Mouse (Mus musculus) C2C12 (cell line): ENCODE data around the gene Mpzl2. TPM values are rescaled to one million over a fixed set of nuclear protein-coding genes. Genes with fewer than 3 reads are reported as not detected.

Experiments
- H3K27me3 ChIP-seq: one replicate; pipeline ENCODE4 v1.6.1; 2011; ENCODE audit not compliant: control insufficient read depth, insufficient read depth, insufficient read length
- H3K36me3 ChIP-seq: one replicate; pipeline ENCODE4 v1.6.1; 2011; ENCODE audit not compliant: control insufficient read depth, insufficient read depth
- H3K4me3 ChIP-seq: one replicate; pipeline ENCODE4 v1.5.1; 2011; ENCODE audit warnings: mild to moderate bottlenecking, control low read depth; ENCODE audit not compliant: poor library complexity, insufficient read depth, severe bottlenecking
- H3K79me2 ChIP-seq: one replicate; pipeline ENCODE4 v1.6.1; 2011; ENCODE audit not compliant: control insufficient read depth, insufficient read depth
- H3K79me3 ChIP-seq: one replicate; pipeline ENCODE4 v1.6.1; 2011; ENCODE audit warnings: low read depth, control low read depth
- H3ac ChIP-seq: one replicate; pipeline ENCODE3; 2011; ENCODE audit warnings: low read depth; ENCODE audit not compliant: control insufficient read depth, insufficient read length
- CEBPB ChIP-seq: IDR thresholded peaks from one replicate; pipeline ENCODE4 v1.6.1; 2011; ENCODE audit warnings: low read depth, mild to moderate bottlenecking, control low read depth, moderate library complexity
- CTCF ChIP-seq: IDR thresholded peaks from one replicate; pipeline ENCODE4 v1.5.1; 2011; ENCODE audit not compliant: control insufficient read depth, insufficient read depth, insufficient read length
- FOSL1 ChIP-seq: IDR thresholded peaks from one replicate; pipeline ENCODE4 v1.8.0; 2011; ENCODE audit warnings: mild to moderate bottlenecking, low read length; ENCODE audit not compliant: poor library complexity, insufficient read depth, severe bottlenecking
- MAX ChIP-seq: IDR thresholded peaks from one replicate; pipeline ENCODE4 v1.6.1; 2011; ENCODE audit warnings: mild to moderate bottlenecking, control low read depth
- MYOD1 ChIP-seq: IDR thresholded peaks from one replicate; pipeline ENCODE4 v1.6.1; 2011; ENCODE audit warnings: low read depth; ENCODE audit not compliant: control insufficient read depth, insufficient read length
- MYOG ChIP-seq: IDR thresholded peaks from one replicate; pipeline ENCODE4 v1.6.1; 2011; ENCODE audit not compliant: control insufficient read depth, insufficient read length; ENCODE audit errors: extremely low read depth
- USF1 ChIP-seq: IDR thresholded peaks from one replicate; pipeline ENCODE4 v1.6.1; 2011; ENCODE audit warnings: low read depth, mild to moderate bottlenecking, control low read depth, moderate library complexity
- polyA plus RNA-seq: library from polyadenylated mRNA; unstranded; fragments of >200 nt; fragmentation: generic; extraction: Trizol; gene quantifications from one replicate; pipeline ENCODE4 v1.2.1, GENCODE M21; 2012; ENCODE audit warnings: missing spikeins

The Mpzl2 gene
- polyA plus RNA-seq, 1 experiment = not detected

- Histone ChIP-seq H3K27me3 (peaks cover 54% of the 10 kb centered on the region), H3K36me3 (no peaks in the 10 kb centered on the region), H3K4me3 (no peak overlapping the region), H3K79me3 (no peaks in the 10 kb centered on the region), H3ac (no peak overlapping the region), H3K79me2 (no peaks in the 10 kb centered on the region)
- TF ChIP-seq USF1 = no peak
- TF ChIP-seq MYOG = no peak
- TF ChIP-seq FOSL1 = no peak
- no peak for TF ChIP-seq CEBPB
- no peak for TF ChIP-seq CTCF
- no peak for TF ChIP-seq MAX
- TF ChIP-seq MYOD1 = no peak
Measured at GRCm38 (mm10) chr9:45085741-45086690, 46.4 kb downstream of the Mpzl2 start.

- Histone ChIP-seq H3K79me3 (no peaks in the 10 kb centered on the region), H3K27me3 (peaks cover 49% of the 10 kb centered on the region), H3K4me3 (no peak overlapping the region), H3ac (no peak overlapping the region), H3K79me2 (no peaks in the 10 kb centered on the region), H3K36me3 (no peaks in the 10 kb centered on the region)
- TF ChIP-seq FOSL1 (no peak), MAX (no peak), MYOG (no peak), USF1 (no peak), MYOD1 (no peak), CTCF (no peak)
Measured at GRCm38 (mm10) chr9:45088040-45088439, 48.4 kb downstream of the Mpzl2 start.

GRCm38 (mm10) chr9:45090811-45091210 is 51.2 kb downstream of the Mpzl2 start:
- Histone ChIP-seq H3ac (no peak overlapping the region), H3K79me2 (no peaks in the 10 kb centered on the region), H3K27me3 (peaks cover 46% of the 10 kb centered on the region), H3K79me3 (no peaks in the 10 kb centered on the region), H3K4me3 (no peak overlapping the region), H3K36me3 (no peaks in the 10 kb centered on the region)
- TF ChIP-seq FOSL1 (no peak), MYOD1 (no peak), CTCF (no peak), USF1 (no peak), CEBPB (no peak), MYOG (no peak), MAX (no peak)

- H3K79me2 ChIP-seq = no peaks in the 10 kb centered on the region
- no peaks in the 10 kb centered on the region for H3K36me3 ChIP-seq
- H3ac ChIP-seq = no peak overlapping the region
- no peak for TF ChIP-seq MYOD1
- TF ChIP-seq FOSL1 = no peak
- no peak for TF ChIP-seq CEBPB
- TF ChIP-seq MAX = no peak
- no peaks in the 10 kb centered on the region for H3K79me3 ChIP-seq
- no peak overlapping the region for H3K4me3 ChIP-seq
- H3K27me3 ChIP-seq = peaks cover 50% of the 10 kb centered on the region
Measured at GRCm38 (mm10) chr9:45092641-45093040, 53.0 kb downstream of the Mpzl2 start.

GRCm38 (mm10) chr9:45095149-45095937 is 55.7 kb downstream of the Mpzl2 start:
- no peaks in the 10 kb centered on the region for H3K36me3 ChIP-seq
- TF ChIP-seq USF1 = no peak
- TF ChIP-seq MAX = no peak
- no peak for TF ChIP-seq MYOG
- no peak for TF ChIP-seq CTCF
- TF ChIP-seq FOSL1 = no peak
- TF ChIP-seq MYOD1 = no peak
- TF ChIP-seq CEBPB = no peak
- peaks cover 62% of the 10 kb centered on the region for H3K27me3 ChIP-seq
- no peak overlapping the region for H3K4me3 ChIP-seq
- no peaks in the 10 kb centered on the region for H3K79me3 ChIP-seq
- H3K79me2 ChIP-seq = no peaks in the 10 kb centered on the region
- no peak overlapping the region for H3ac ChIP-seq
